Mouse (Mus musculus) brain, embryonic 14.5 days (tissue): ENCODE measurements around the gene Gpr182. TPM values are rescaled to one million over a fixed set of nuclear protein-coding genes. Genes with fewer than 3 reads are reported as not detected.
A peak's percentile ranks its signal among the peaks of the same experiment; 100 is the strongest.

ENCODE experiments used
- DNase-seq: peaks from one replicate; pipeline ENCODE4 v3.0.0-alpha.2; 2011; ENCODE audit warnings: low read depth
- CTCF ChIP-seq: fragments of 200-500 bp; IDR thresholded peaks from 2 replicates; pipeline ENCODE4 v1.5.1; 2012; ENCODE audit warnings: inconsistent platforms, mild to moderate bottlenecking, moderate library complexity, borderline replicate concordance; ENCODE audit not compliant: insufficient read depth, insufficient read length; ENCODE audit errors: extremely low read depth
- POLR2A ChIP-seq: fragments of 200-500 bp; IDR thresholded peaks from 2 replicates; pipeline ENCODE4 v1.6.1; 2012; ENCODE audit warnings: mild to moderate bottlenecking, inconsistent platforms, borderline replicate concordance; ENCODE audit not compliant: poor library complexity, insufficient read depth, insufficient read length, severe bottlenecking; ENCODE audit errors: extremely low read depth
- polyA plus RNA-seq: library from polyadenylated mRNA; depleted of rRNA; stranded (reverse); fragments of >200 nt; gene quantifications from 2 replicates; pipeline ENCODE4 v1.2.3, GENCODE M21; 2012

The Gpr182 gene
- polyA plus RNA-seq, 1 experiment = 1.2 TPM

DNA sequence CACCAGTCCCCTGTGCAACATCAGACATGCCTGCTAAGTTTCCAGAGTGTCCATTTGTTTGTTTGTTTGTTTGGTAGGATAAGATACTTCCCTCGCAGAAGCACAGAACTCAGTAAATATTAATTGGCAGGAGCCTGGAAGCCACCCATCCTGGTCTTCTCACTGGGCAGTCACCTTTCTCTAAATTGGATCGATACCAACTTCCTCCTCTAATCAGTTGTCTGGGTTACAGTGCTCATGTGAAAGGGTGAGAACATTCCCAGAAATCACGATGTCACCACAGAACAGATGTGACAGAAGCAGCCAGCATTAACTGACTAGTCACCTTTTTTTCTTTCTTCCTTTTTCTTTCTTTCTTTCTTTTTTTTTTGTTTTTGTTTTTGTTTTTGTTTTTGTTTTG lies 3.7 kb upstream of the Gpr182 start:
- TF ChIP-seq CTCF = no peak
- TF ChIP-seq POLR2A = no peak
- DNase-seq = no peak

DNA sequence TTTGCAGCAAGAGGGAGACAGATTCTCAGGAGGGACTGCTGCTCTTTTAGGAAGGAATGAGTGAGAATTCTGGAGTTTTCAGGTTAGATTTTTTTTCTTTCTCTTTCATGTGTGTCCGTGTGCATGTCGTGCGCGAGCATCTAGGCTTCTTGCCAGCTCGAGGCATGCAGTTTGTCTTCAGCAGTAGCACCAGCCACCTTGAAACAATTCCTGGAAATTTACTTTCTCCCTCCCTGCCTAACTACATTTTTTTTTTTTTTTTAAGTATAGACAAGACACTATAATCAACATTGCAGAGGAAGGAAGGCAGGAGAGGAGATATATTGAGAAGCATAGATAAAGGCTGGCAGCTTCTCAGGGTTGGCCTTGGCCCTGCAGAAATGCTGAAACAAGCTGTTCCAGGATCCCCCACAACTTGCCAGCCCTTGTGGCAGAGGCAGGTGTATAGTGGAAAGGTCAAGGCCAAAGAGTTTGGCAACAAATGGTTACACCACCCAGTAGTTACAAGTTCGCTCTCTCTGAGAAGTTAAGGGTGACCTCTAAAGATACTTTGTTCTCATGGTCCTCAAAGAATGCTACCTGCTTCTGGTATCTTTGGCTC lies 3.1 kb upstream of the Gpr182 start:
- TF ChIP-seq POLR2A (no peak), CTCF (no peak)
- DNase-seq = no peak

DNA sequence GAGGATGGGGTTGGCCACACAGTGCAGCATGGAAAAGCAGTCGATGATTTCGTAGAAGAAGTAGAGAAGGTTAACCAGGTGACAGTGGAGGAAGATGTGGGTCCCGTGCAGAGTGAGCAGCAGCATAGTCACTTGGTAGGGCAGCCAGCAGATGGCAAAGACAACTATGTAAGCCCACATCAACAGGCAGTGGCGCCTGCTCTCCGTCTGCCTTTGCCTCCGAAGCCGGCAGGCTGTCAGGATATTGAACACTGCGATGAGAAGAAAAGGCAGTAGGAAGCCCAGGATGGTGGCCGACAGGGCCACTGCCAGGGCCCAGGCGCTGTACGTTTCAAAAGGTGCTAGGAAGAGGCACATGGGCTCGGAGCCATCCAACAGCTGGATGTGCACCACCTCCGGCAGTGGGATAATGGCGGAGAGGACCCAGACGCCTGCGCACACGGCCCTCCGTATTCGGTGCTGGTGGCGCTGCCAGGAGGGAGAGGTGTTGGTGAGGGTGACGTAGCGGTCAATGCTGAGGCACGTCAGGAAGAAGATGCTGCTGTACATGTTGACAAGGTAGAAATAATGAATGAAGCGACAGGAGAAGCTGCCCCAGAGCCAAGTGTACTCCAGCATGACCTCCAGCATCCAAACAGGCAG lies 1.3 kb downstream of the Gpr182 start:
- TF ChIP-seq POLR2A = no peak
- TF ChIP-seq CTCF = no peak
- no peak for DNase-seq

DNA sequence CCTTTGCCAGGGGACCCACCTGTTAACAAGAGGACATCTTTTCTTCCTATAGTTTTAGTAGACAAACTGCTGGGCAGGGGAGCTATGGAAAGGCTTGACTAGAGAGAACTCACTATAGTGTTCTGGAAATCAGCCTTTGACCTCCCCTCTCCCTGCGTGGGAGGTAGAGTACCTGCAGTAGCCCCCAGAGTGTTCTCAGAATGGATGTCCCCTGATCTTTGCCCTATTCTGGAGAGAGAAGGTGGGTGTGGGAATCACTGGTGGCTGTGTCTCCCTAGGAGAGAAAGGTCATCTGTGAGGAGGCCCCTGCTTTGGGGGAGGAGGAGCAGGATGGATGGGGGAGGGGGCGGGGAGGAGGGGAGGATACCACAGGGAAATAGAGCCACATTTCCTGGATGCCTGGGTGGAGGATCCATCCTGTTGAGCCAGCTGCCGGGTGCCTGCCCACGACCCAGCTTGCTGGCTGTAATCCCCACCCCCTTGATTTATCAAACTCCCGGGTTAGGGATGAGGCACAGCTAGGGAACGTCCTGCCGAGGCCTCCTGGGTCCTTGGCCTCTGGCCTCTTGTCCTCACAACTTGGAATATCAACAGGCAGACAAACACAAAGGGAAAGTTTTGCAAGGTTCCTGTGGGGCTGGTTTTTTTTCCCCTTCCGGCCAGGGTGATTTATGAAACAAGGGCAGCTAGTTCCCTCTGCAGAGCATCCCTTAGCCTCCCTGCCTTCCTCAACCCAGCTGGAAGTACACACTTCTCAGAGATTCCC lies 2.5 kb downstream of the Gpr182 start:
- TF ChIP-seq CTCF (no peak), POLR2A (no peak)
- DNase-seq = no peak

DNA sequence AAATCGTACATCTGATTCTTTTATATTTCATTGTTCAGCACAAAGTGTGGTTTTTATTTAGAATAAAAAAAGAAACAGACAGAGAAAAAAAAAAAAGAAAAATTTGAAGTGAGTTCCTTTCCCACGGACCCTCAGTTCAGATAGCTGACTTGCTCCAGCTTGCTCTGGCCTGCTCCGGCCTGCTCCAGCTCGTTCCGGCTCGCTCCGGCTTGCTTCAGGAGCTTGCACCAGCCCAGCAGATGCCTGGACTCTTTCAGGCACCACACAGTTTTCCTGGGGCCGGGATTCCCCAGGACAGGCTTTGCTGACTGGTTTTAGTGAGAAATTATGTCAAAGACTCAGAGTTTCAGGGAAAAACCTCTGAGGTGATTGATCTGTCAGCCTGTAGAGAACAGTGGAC lies 4.3 kb downstream of the Gpr182 start:
- TF ChIP-seq POLR2A (no peak), CTCF (no peak)
- DNase-seq = no peak

DNA sequence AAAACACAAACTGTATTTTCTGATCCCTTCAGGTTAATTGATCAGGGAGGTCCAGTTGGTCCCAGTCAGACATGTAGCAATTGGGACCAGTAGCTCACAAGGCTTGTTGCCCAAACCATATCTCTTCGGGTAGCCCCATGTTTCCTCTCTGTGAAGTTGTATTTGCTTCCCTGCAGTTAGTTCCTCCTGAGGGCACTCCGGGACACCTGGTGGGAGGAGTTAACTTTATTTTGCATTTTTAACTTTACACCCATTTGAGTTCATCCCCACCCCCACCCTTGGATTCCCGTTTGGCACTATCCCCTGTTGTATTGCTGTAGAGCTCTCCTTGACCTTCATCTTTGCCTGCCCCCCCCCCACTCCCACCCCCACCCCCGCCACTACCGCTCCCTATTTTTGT lies 5.6 kb downstream of the Gpr182 start:
- TF ChIP-seq POLR2A = no peak
- TF ChIP-seq CTCF = no peak
- no peak for DNase-seq

DNA sequence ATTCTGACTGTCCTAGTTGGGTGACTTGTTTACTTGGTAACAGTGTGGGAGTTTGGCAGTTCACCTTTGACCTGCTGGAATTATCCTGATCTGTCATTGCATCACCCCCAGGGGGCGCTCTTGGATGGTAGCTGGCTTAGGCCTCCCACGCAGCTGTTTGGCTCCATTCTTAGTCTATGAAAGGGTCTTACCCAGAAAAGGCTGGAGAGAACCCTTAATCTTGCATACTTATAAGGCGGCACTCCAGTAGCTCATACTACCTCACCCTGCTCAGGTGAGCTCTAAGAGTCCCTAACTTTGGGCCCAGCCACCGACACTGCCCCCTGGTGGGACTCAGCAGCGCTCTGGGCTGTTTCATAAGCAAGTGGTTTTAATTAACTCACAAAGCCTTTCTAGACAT lies 6.9 kb downstream of the Gpr182 start:
- no peak for DNase-seq
- TF ChIP-seq CTCF = peak; percentile 44; the same call in 1 of the 2 replicates
- no peak for TF ChIP-seq POLR2A

DNA sequence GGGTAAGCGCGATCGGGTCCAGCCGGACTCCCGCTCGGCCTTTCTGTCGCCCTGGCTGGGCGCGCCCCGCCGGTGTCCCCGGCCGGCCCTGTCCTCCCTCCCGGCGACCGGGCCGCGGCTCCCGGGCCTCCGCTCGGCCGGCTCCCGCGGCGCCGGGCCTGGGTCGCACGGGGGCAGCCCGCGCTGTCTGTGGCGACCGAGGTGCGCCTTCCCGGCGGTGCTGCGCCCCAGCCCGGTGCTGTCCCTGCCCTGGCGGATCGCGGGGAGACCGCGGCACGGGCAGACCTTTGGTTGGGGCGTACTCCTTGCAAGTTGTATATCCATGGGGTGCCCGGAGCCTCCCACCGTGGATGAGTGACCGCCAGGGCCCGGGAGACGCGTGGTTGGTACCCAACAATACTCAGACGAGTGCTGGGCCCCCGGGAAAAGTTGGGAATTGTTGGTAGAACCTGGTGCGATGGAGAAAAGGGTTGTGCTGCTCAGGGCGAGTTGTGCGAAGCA lies 11.8 kb downstream of the Gpr182 start:
- peak; percentile 39 for DNase-seq
- no peak for TF ChIP-seq CTCF
- no peak for TF ChIP-seq POLR2A

DNA sequence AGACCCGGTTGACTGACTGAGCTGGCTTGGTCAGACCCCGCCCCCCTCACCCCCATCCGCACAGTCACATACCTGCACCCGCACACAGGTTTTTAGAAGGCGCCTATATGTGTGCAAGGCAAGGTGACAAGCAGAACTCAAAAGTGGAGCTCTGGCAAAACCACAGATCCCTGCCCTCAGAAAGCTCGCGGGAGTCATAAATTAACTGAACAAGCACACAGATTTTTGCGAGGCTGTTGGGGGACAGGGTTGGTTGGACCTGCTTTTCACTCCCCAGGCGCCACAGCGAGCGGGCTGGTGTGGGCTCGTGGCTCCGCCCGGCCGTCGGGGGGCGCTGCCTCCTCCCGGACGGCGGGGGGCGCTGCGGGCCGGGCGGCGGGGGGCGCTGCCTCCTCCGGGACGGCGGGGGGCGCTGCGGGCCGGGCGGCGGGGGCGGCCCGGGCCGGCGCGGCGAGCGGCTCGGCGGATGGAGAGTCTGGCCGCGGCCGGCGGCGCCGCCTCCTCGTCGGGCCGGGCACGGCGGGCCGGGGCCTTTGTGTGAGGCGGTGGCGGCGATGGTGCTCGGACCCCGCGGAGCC lies 12.4 kb downstream of the Gpr182 start, which contains the start of gene Zbtb39:
Zbtb39 (plus strand) TSS at position 456 of the 578 bp plus-strand sequence.
- TF ChIP-seq POLR2A = peak; percentile 87
- peak; percentile 55 for TF ChIP-seq CTCF
- peak; percentile 82 for DNase-seq

DNA sequence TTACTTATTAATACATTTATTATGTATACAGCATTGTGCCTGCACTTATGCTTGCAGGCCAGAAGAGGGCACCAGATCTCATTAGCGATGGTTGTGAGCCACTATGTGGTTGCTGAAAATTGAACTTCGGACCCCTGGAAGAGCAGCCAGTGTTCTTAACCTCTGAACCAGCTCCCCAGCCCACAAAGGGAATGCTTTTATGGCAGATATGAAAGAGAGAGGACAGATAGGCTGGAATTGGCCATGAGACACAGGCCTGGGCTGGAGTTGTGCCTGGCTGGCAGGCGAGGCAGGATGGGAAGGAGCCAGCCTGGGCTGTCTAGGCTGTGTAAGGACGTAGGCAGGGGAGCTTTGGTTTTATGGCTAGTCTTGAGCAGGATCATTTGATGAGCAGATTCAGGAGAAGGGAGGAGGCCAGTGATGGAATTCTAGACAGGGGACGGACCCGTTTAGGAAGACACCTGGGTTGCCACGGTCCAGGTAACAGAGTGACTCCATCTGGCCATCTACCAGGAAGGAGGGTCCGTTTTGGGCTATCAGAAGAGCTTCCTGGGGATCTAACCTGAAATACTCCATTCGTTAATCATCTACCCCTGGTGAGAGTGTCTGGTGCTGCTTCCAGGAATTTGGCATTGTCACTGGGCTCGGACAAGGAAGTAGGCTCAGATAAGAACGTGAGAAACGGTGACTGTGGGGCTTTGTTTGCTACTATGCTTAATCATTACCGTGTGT lies 13.2 kb downstream of the Gpr182 start:
- DNase-seq = peak; percentile 51
- TF ChIP-seq CTCF (peak; percentile 51; the same call in 1 of the 2 replicates), POLR2A (no peak)

DNA sequence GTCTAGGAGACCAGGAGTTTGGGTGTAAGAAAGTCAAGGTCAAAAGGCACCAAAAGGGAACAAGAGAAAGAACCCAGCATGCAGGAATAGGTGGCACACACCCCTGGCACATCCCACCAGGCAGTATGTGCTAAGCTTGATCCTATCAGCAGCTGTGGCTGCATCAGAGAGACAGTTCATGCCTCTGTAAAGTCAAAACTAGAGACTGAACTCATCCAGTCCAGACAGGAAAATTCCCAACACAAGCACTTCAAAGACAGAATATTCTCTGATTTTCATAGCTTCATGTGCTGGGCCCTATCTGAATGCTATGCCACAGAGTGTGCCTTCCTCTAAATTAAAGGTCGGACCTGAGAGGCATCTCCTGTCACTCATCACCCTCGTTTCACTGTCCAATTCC lies 14.0 kb downstream of the Gpr182 start:
- no peak for DNase-seq
- no peak for TF ChIP-seq POLR2A
- no peak for TF ChIP-seq CTCF

DNA sequence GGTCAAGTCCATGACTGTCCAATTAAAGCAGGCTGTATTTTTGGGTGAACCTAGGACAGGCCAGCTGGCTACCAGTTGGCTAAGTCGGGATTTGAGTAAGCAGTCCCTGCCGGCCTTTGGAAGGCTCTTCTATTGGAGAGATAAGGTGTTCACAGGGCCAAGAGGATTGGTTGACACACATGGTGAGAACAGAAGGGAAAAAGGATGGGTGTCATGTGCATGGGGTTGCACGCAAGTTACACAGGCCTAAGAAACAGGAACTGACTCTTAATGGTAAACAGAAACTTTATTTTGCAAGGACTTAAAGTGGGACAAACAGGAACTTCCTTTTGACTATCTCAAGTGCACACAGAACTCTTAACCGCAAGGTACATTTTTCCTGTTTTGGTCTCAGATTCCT lies 14.6 kb downstream of the Gpr182 start:
- TF ChIP-seq CTCF (no peak), POLR2A (no peak)
- DNase-seq = no peak
